Mouse (Mus musculus) thymus, adult 2 months (tissue): ENCODE measurements around the gene Htr5b.

ENCODE experiments used
- CTCF ChIP-seq: fragments of 200-500 bp; IDR thresholded peaks from 2 replicates; pipeline ENCODE4 v1.5.1; 2012; ENCODE audit warnings: mild to moderate bottlenecking, control low read depth, low read length, moderate library complexity, borderline replicate concordance; ENCODE audit not compliant: control insufficient read depth, poor library complexity, insufficient read depth; ENCODE audit errors: extremely low read depth
- POLR2A ChIP-seq: fragments of 200-500 bp; IDR thresholded peaks from 2 replicates; pipeline ENCODE4 v1.6.1; 2012; ENCODE audit warnings: mild to moderate bottlenecking, low read length, control low read depth, moderate library complexity; ENCODE audit not compliant: control insufficient read depth, poor library complexity, insufficient read depth; ENCODE audit errors: extremely low read depth

DNA sequence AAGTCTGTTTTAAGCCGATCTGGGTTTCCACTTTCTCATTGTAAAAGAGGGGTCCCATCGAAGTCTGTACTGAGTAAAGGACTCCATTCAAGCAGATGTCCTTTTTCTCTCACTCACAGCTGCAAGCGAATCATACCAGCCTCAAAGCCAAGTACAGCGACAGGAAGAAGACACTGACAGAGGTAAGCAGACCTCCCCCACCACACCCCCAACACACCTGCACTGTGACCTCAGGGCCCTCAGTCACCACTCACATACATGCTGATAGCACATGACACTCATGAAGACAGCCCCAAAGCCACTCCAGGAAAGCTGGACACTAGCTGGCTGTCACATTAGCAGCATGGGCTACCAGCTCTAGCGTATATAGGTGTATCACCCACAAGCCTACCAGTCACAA, 50.5 kb downstream of the Htr5b start:
- TF ChIP-seq CTCF (no peak), POLR2A (no peak)
